Mouse (Mus musculus) T-cell, adult 2 months (primary cell): ENCODE results near the gene Ntn1.

Experiments
- DNase-seq: peaks from one replicate; pipeline ENCODE4 v3.0.0; 2022; ENCODE audit warnings: low spot score

The Ntn1 gene

GRCm38 (mm10) chr11:68331676-68332265, 68.9 kb downstream of the Ntn1 start:
- DNase-seq, result no peak

- no peak for DNase-seq
Measured at GRCm38 (mm10) chr11:68331117-68331437, 69.5 kb downstream of the Ntn1 start.

GRCm38 (mm10) chr11:68330398-68331116, 70.1 kb downstream of the Ntn1 start:
- no peak for DNase-seq

- no peak for DNase-seq
Measured at GRCm38 (mm10) chr11:68324863-68325262, 75.8 kb downstream of the Ntn1 start.

GRCm38 (mm10) chr11:68321417-68321816, 79.2 kb downstream of the Ntn1 start:
- no peak for DNase-seq

- DNase-seq, result no peak
Measured at GRCm38 (mm10) chr11:68315551-68316130, 85.0 kb downstream of the Ntn1 start.

GRCm38 (mm10) chr11:68313861-68314260, 86.8 kb downstream of the Ntn1 start:
- no peak for DNase-seq

- DNase-seq, result no peak
Measured at GRCm38 (mm10) chr11:68313065-68313464, 87.6 kb downstream of the Ntn1 start.

GRCm38 (mm10) chr11:68308911-68309580, 91.6 kb downstream of the Ntn1 start:
- DNase-seq, result no peak

GRCm38 (mm10) chr11:68305997-68306396, 94.6 kb downstream of the Ntn1 start:
- DNase-seq, result no peak

GRCm38 (mm10) chr11:68302323-68302722, 98.3 kb downstream of the Ntn1 start:
- DNase-seq, result no peak

- no peak for DNase-seq
Measured at GRCm38 (mm10) chr11:68301660-68302059, 99.0 kb downstream of the Ntn1 start.

- no peak for DNase-seq
Measured at GRCm38 (mm10) chr11:68295474-68295873, 105.1 kb downstream of the Ntn1 start.

GRCm38 (mm10) chr11:68290631-68291030, 110.0 kb downstream of the Ntn1 start:
- no peak for DNase-seq

- no peak for DNase-seq
Measured at GRCm38 (mm10) chr11:68287331-68287730, 113.3 kb downstream of the Ntn1 start.

- DNase-seq, result no peak
Measured at GRCm38 (mm10) chr11:68286142-68286808, 114.3 kb downstream of the Ntn1 start.

GRCm38 (mm10) chr11:68285754-68286141, 114.9 kb downstream of the Ntn1 start:
- DNase-seq, result no peak

GRCm38 (mm10) chr11:68280001-68280510, 120.6 kb downstream of the Ntn1 start:
- DNase-seq, result no peak

GRCm38 (mm10) chr11:68276945-68277344, 123.7 kb downstream of the Ntn1 start:
- DNase-seq, result no peak

- DNase-seq, result no peak
Measured at GRCm38 (mm10) chr11:68274331-68274811, 126.3 kb downstream of the Ntn1 start.

GRCm38 (mm10) chr11:68273855-68274254, 126.8 kb downstream of the Ntn1 start:
- no peak for DNase-seq
